Mouse (Mus musculus) heart, postnatal 0 days (tissue): ENCODE data around the gene Umad1. TPM values are rescaled to one million over a fixed set of nuclear protein-coding genes. Genes with fewer than 3 reads are reported as not detected.

Experiments used
- ATAC-seq: fragments of 200-750 bp; cut with Nextera tagmentation; 2 replicates; pipeline ENCODE4 v1.8.0; 2017; ENCODE audit warnings: low read depth, moderate number of reproducible peaks, moderate library complexity; ENCODE audit not compliant: insufficient read depth
- DNase-seq: peaks from one replicate; pipeline ENCODE4 v3.0.0-alpha.2; 2016; ENCODE audit warnings: low spot score
- H3K27ac ChIP-seq: fragments of 300-500 bp; sonication (generic); 2 replicates; pipeline ENCODE4 v1.5.1; 2014; ENCODE audit warnings: low read depth, mild to moderate bottlenecking
- H3K27me3 ChIP-seq: fragments of 300-500 bp; sonication (generic); 2 replicates; pipeline ENCODE4 v1.6.1; 2014; ENCODE audit warnings: low read length, mixed read lengths; ENCODE audit not compliant: control insufficient read depth, insufficient read depth
- H3K36me3 ChIP-seq: fragments of 300-500 bp; sonication (generic); replicated peaks from 2 replicates; pipeline ENCODE4 v1.6.1; 2014; ENCODE audit warnings: low read length, mixed read lengths; ENCODE audit not compliant: control insufficient read depth, insufficient read depth
- H3K4me1 ChIP-seq: fragments of 300-500 bp; sonication (generic); 2 replicates; pipeline ENCODE4 v1.6.1; 2014; ENCODE audit warnings: antibody characterized with exemption; ENCODE audit not compliant: control insufficient read depth, insufficient read depth
- H3K4me2 ChIP-seq: fragments of 300-500 bp; sonication (generic); 2 replicates; pipeline ENCODE4 v1.6.1; 2014; ENCODE audit warnings: low read depth, mild to moderate bottlenecking, low read length, moderate library complexity
- H3K4me3 ChIP-seq: fragments of 300-500 bp; sonication (generic); 2 replicates; pipeline ENCODE4 v1.5.1; 2014; ENCODE audit warnings: low read depth, low read length
- H3K9ac ChIP-seq: fragments of 300-500 bp; sonication (generic); replicated peaks from 2 replicates; pipeline ENCODE4 v1.6.1; 2014; ENCODE audit warnings: low read depth, low read length, mixed read lengths
- H3K9me3 ChIP-seq: fragments of 300-500 bp; sonication (generic); replicated peaks from 2 replicates; pipeline ENCODE4 v1.6.1; 2016; ENCODE audit warnings: low read length; ENCODE audit not compliant: control insufficient read depth
- CTCF ChIP-seq: IDR thresholded peaks from 2 replicates; pipeline ENCODE4 v1.5.1; 2016; ENCODE audit warnings: antibody characterized with exemption, control low read depth, low read depth
- EP300 ChIP-seq: IDR thresholded peaks from 2 replicates; pipeline ENCODE4 v1.6.1; 2016; ENCODE audit warnings: antibody characterized with exemption, low read depth
- WGBS: fragments of 180-500 bp; shearing (Covaris S2); extraction: QIAGEN DNeasy Blood & Tissue Kit; methylation state at CpG from one replicate; pipeline ENCODE4 v1.1.7; 2014; 5-methylcytosine and 5-hydroxymethylcytosine counted together
- polyA plus RNA-seq: library from polyadenylated mRNA; unstranded; fragments of >200 nt; fragmentation: Nextera tagmentation; extraction: Ambion mirVana; gene quantifications from 2 replicates; pipeline ENCODE4 v1.2.1, GENCODE M21; 2015
- total RNA-seq: library from RNA; depleted of rRNA; stranded (reverse); fragments of >200 nt; gene quantifications from 2 replicates; pipeline ENCODE4 v1.2.3, GENCODE M21; 2014; ENCODE audit warnings: low replicate concordance

Gene Umad1
- total and polyA plus RNA-seq, 2 experiments from 2014 or later = 7.8 to 18.2 TPM

DNA sequence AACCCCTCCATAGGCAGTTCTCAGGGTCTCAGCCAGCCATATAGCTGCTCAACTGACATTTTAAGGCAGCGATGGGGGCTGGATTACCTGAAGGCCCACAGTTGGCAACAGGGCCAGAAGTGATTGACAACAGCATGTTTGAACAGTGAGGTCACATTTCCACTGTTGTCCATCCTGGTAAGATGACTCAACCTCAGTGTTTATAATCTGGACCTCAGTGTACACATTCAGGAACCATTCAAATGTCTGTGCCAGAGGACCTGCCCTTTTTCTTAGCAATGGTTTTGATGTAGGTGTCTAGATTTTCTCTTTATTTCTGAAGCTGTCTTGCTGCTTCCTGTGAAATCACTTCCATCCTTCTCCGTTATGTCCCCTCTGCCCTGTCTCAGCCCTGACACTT is 88.1 kb downstream of the Umad1 start:
- H3K27me3 ChIP-seq = no peaks in the 10 kb centered on the region
- H3K27ac ChIP-seq = no peak overlapping the region
- no peak overlapping the region for H3K9ac ChIP-seq
- DNase-seq (no peak), ATAC-seq (no peak)
- 73% methylated on average over 2 of the region's 2 CpGs for WGBS
- H3K9me3 ChIP-seq = no peaks in the 10 kb centered on the region
- no peaks in the 10 kb centered on the region for H3K4me1 ChIP-seq
- H3K36me3 ChIP-seq = no peaks in the 10 kb centered on the region
- H3K4me3 ChIP-seq = no peak overlapping the region
- no peak overlapping the region for H3K4me2 ChIP-seq
- TF ChIP-seq EP300 (no peak), CTCF (no peak)

DNA sequence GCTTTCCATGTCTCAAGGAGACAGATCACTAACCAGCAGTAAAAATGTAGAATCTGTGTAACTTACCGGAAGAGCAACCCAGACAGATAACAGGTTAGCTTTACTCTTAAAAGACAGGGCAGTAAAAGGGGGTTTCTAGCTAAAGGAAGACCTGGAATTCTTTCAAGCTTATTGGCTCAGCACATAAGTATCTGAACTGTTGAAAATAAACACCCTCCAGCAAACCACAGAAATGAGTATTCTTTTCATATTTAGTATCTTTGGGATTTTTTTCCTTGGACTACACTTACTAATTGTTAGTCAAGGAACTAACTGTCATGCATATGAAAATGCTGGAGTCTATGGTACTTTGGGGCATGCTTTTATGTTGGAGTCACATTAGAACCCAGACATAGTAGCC is 89.3 kb downstream of the Umad1 start:
- no peak overlapping the region for H3K27ac ChIP-seq
- WGBS = 89% methylated on average over 1 of the region's 1 CpGs
- no peak overlapping the region for H3K9ac ChIP-seq
- TF ChIP-seq EP300 = no peak
- TF ChIP-seq CTCF = no peak
- H3K9me3 ChIP-seq = no peaks in the 10 kb centered on the region
- no peaks in the 10 kb centered on the region for H3K4me1 ChIP-seq
- no peak for ATAC-seq
- H3K4me2 ChIP-seq = no peak overlapping the region
- H3K27me3 ChIP-seq = no peaks in the 10 kb centered on the region
- no peak for DNase-seq
- no peak overlapping the region for H3K4me3 ChIP-seq
- H3K36me3 ChIP-seq = no peaks in the 10 kb centered on the region

GRCm38 (mm10) chr6:8349060-8349670 is 90.1 kb downstream of the Umad1 start:
- H3K4me1 ChIP-seq = no peaks in the 10 kb centered on the region
- H3K4me3 ChIP-seq = no peak overlapping the region
- no peak for TF ChIP-seq EP300
- no peak for TF ChIP-seq CTCF
- H3K27me3 ChIP-seq = no peaks in the 10 kb centered on the region
- H3K27ac ChIP-seq = no peak overlapping the region
- no peaks in the 10 kb centered on the region for H3K36me3 ChIP-seq
- H3K9ac ChIP-seq = no peak overlapping the region
- 78% methylated on average over 2 of the region's 2 CpGs for WGBS
- no peak for ATAC-seq
- no peaks in the 10 kb centered on the region for H3K9me3 ChIP-seq
- no peak for DNase-seq
- no peak overlapping the region for H3K4me2 ChIP-seq

GRCm38 (mm10) chr6:8351507-8351906 is 92.4 kb downstream of the Umad1 start:
- 79% methylated on average over 2 of the region's 2 CpGs for WGBS
- Histone ChIP-seq H3K4me3 (no peak overlapping the region), H3K36me3 (no peaks in the 10 kb centered on the region), H3K4me1 (no peaks in the 10 kb centered on the region), H3K4me2 (no peak overlapping the region), H3K27ac (no peak overlapping the region), H3K9ac (no peak overlapping the region), H3K9me3 (no peaks in the 10 kb centered on the region), H3K27me3 (no peaks in the 10 kb centered on the region)
- no peak for DNase-seq
- no peak for ATAC-seq
- no peak for TF ChIP-seq EP300
- no peak for TF ChIP-seq CTCF

DNA sequence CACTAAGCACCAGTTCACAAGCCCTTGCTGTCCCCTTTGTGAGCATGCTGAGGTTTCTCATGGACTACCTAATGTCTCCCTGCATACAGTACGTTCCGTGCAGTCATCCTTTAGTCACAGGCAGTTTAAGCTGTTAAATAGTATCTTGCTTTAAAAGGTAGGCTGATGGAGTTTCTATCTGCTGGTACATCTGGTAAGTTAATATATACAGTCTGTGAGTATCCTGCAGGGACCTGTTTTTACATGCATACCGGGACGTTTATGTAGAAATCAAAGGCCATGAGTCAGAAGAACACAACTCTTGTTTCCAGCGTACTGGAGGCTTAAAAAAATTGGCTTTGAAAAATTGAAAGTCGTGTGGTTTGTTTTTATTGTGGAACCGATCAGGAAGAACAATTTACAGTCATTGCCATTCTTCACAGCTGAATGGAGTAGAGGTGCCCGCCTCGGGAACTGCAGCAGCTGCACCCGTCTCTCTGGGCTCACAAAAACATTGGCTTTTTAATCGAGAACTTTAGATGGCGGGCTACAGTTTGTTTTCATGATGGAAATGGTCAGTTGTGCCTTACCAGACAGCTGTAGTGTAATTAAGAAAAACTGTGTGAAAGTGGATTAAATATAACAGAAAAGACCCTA is 93.6 kb downstream of the Umad1 start:
- H3K27me3 ChIP-seq = no peaks in the 10 kb centered on the region
- no peak overlapping the region for H3K9ac ChIP-seq
- no peak overlapping the region for H3K27ac ChIP-seq
- no peaks in the 10 kb centered on the region for H3K4me1 ChIP-seq
- no peak for DNase-seq
- H3K36me3 ChIP-seq = no peaks in the 10 kb centered on the region
- no peak for ATAC-seq
- H3K4me2 ChIP-seq = no peak overlapping the region
- TF ChIP-seq CTCF (no peak), EP300 (no peak)
- no peak overlapping the region for H3K4me3 ChIP-seq
- 79% methylated on average over 12 of the region's 12 CpGs for WGBS
- no peaks in the 10 kb centered on the region for H3K9me3 ChIP-seq

- Histone ChIP-seq H3K9ac (no peak overlapping the region), H3K27ac (no peak overlapping the region), H3K27me3 (no peaks in the 10 kb centered on the region), H3K4me2 (no peak overlapping the region), H3K4me1 (no peaks in the 10 kb centered on the region), H3K4me3 (no peak overlapping the region), H3K36me3 (no peaks in the 10 kb centered on the region), H3K9me3 (no peaks in the 10 kb centered on the region)
- DNase-seq (no peak), ATAC-seq (no peak)
- WGBS = 69% methylated on average over 4 of the region's 4 CpGs
- TF ChIP-seq CTCF (no peak), EP300 (no peak)
Measured at GRCm38 (mm10) chr6:8353461-8353860, 94.4 kb downstream of the Umad1 start.
